Mouse (Mus musculus) heart, postnatal 0 days (tissue): ENCODE data around the gene Gorasp1.

Experiments
- CTCF ChIP-seq: IDR thresholded peaks from 2 replicates; pipeline ENCODE4 v1.5.1; 2016; ENCODE audit warnings: antibody characterized with exemption, control low read depth, low read depth
- EP300 ChIP-seq: IDR thresholded peaks from 2 replicates; pipeline ENCODE4 v1.6.1; 2016; ENCODE audit warnings: antibody characterized with exemption, low read depth

- TF ChIP-seq CTCF (peak; percentile 68), EP300 (no peak)
Measured at GRCm38 (mm10) chr9:119970221-119970620, 32.9 kb upstream of the Gorasp1 start.
